Mouse (Mus musculus) myocyte (in vitro differentiated cells): Measurements from ENCODE around the gene Rptn. TPM values are rescaled to one million over a fixed set of nuclear protein-coding genes. Genes with fewer than 3 reads are reported as not detected.

Experiments used
- H3K27me3 ChIP-seq: one replicate; pipeline ENCODE4 v1.6.1; 2011; ENCODE audit not compliant: control insufficient read depth, insufficient read depth, insufficient read length
- H3K36me3 ChIP-seq: one replicate; pipeline ENCODE4 v1.6.1; 2011; ENCODE audit not compliant: control insufficient read depth, insufficient read depth
- H3K4me2 ChIP-seq: one replicate; pipeline ENCODE4 v1.6.1; 2011; ENCODE audit warnings: low read depth, control low read depth
- H3K4me3 ChIP-seq: one replicate; pipeline ENCODE4 v1.5.1; 2011; ENCODE audit warnings: mild to moderate bottlenecking, control low read depth, moderate library complexity
- H3K79me2 ChIP-seq: one replicate; pipeline ENCODE4 v1.6.1; 2011; ENCODE audit not compliant: control insufficient read depth, insufficient read depth
- H3ac ChIP-seq: one replicate; pipeline ENCODE4 v1.6.1; 2011; ENCODE audit not compliant: control insufficient read depth, insufficient read length
- CEBPB ChIP-seq: IDR thresholded peaks from 2 replicates; pipeline ENCODE4 v1.6.1; 2011; ENCODE audit warnings: mild to moderate bottlenecking, moderate library complexity; ENCODE audit not compliant: poor library complexity, insufficient read depth, severe bottlenecking
- E2F4 ChIP-seq: IDR thresholded peaks from one replicate; pipeline ENCODE4 v1.6.1; 2011; ENCODE audit warnings: mild to moderate bottlenecking, control low read depth, moderate library complexity; ENCODE audit not compliant: insufficient read depth
- MAX ChIP-seq: IDR thresholded peaks from one replicate; pipeline ENCODE4 v1.6.1; 2011; ENCODE audit warnings: low read depth, mild to moderate bottlenecking, control low read depth
- MYOD1 ChIP-seq, 3 experiments: IDR thresholded peaks; one replicate each; pipeline ENCODE4 v1.6.1; 2011; ENCODE audit warnings: control low read depth in 2 of 3, low read depth in 2 of 3, mild to moderate bottlenecking in 2 of 3, moderate library complexity in 1 of 3; ENCODE audit not compliant: insufficient read length in 2 of 3, control insufficient read depth in 1 of 3
- MYOG ChIP-seq, 3 experiments: IDR thresholded peaks; one replicate each; pipeline ENCODE4 v1.6.1; 2011; ENCODE audit warnings: control low read depth in 2 of 3, low read depth in 2 of 3, mild to moderate bottlenecking in 2 of 3; ENCODE audit not compliant: insufficient read length in 2 of 3, control insufficient read depth in 1 of 3, insufficient read depth in 1 of 3
- POLR2A ChIP-seq: IDR thresholded peaks from one replicate; pipeline ENCODE4 v1.6.1; 2011; ENCODE audit warnings: low read depth, mild to moderate bottlenecking, control low read depth, moderate library complexity; ENCODE audit not compliant: insufficient read length
- POLR2AphosphoS2 ChIP-seq: IDR thresholded peaks from one replicate; pipeline ENCODE4 v1.6.1; 2011; ENCODE audit warnings: low read depth, control low read depth; ENCODE audit not compliant: insufficient read length
- REST ChIP-seq: IDR thresholded peaks from one replicate; pipeline ENCODE4 v1.6.1; 2011; ENCODE audit warnings: mild to moderate bottlenecking, control low read depth, moderate library complexity; ENCODE audit not compliant: insufficient read depth, insufficient read length
- SRF ChIP-seq: IDR thresholded peaks from one replicate; pipeline ENCODE4 v1.6.1; 2011; ENCODE audit warnings: low read depth; ENCODE audit not compliant: control insufficient read depth, insufficient read length
- TCF12 ChIP-seq: IDR thresholded peaks from one replicate; pipeline ENCODE4 v1.6.1; 2011; ENCODE audit warnings: mild to moderate bottlenecking, control low read depth; ENCODE audit not compliant: poor library complexity, insufficient read depth, severe bottlenecking
- TCF3 ChIP-seq: IDR thresholded peaks from one replicate; pipeline ENCODE4 v1.6.1; 2011; ENCODE audit warnings: low read depth, control low read depth; ENCODE audit not compliant: insufficient read length
- USF1 ChIP-seq: IDR thresholded peaks from one replicate; pipeline ENCODE4 v1.6.1; 2011; ENCODE audit warnings: low read depth, mild to moderate bottlenecking, control low read depth, moderate library complexity
- polyA plus RNA-seq: library from polyadenylated mRNA; unstranded; fragments of >200 nt; fragmentation: generic; extraction: Trizol; gene quantifications from one replicate; pipeline ENCODE4 v1.2.1, GENCODE M21; 2012; ENCODE audit warnings: missing spikeins

Gene Rptn
- polyA plus RNA-seq, 1 experiment, result not detected

GRCm38 (mm10) chr3:93368171-93368570, 25.3 kb upstream of the Rptn start:
- no peak overlapping the region for H3ac ChIP-seq
- H3K79me2 ChIP-seq, result no peaks in the 10 kb centered on the region
- no peak overlapping the region for H3K4me3 ChIP-seq
- peaks cover 5% of the 10 kb centered on the region for H3K27me3 ChIP-seq
- H3K36me3 ChIP-seq, result no peaks in the 10 kb centered on the region
- TF ChIP-seq TCF3 (no peak), POLR2A (no peak), MYOD1 (IDR thresholded peaks at IDR 0.05; ENCODE audit: control insufficient read depth in 1 of 3, insufficient read length in 2 of 3, low read depth in 2 of 3) (no peak), MYOG (IDR thresholded peaks at IDR 0.05; ENCODE audit: control insufficient read depth in 1 of 3, insufficient read depth in 1 of 3, insufficient read length in 2 of 3, low read depth in 2 of 3) (no peak), MAX (no peak), USF1 (no peak), REST (no peak), E2F4 (no peak), POLR2AphosphoS2 (no peak), CEBPB (no peak), TCF12 (no peak), SRF (no peak)
- no peak overlapping the region for H3K4me2 ChIP-seq

- Histone ChIP-seq H3ac (no peak overlapping the region), H3K4me2 (no peak overlapping the region), H3K4me3 (no peak overlapping the region), H3K79me2 (no peaks in the 10 kb centered on the region), H3K27me3 (no peaks in the 10 kb centered on the region), H3K36me3 (no peaks in the 10 kb centered on the region)
- TF ChIP-seq REST, result no peak
- no peak for TF ChIP-seq MYOG (IDR thresholded peaks at IDR 0.05; ENCODE audit: control insufficient read depth in 1 of 3, insufficient read depth in 1 of 3, insufficient read length in 2 of 3, low read depth in 2 of 3)
- TF ChIP-seq E2F4, result no peak
- TF ChIP-seq SRF, result no peak
- no peak for TF ChIP-seq MYOD1 (IDR thresholded peaks at IDR 0.05; ENCODE audit: control insufficient read depth in 1 of 3, insufficient read length in 2 of 3, low read depth in 2 of 3)
- TF ChIP-seq CEBPB, result no peak
- TF ChIP-seq TCF3, result no peak
- TF ChIP-seq MAX, result no peak
- TF ChIP-seq POLR2AphosphoS2, result no peak
- no peak for TF ChIP-seq POLR2A
- TF ChIP-seq USF1, result no peak
- no peak for TF ChIP-seq TCF12
Observed at GRCm38 (mm10) chr3:93373416-93373815, 20.1 kb upstream of the Rptn start.

GRCm38 (mm10) chr3:93375196-93375595, 18.3 kb upstream of the Rptn start:
- Histone ChIP-seq H3K4me3 (no peak overlapping the region), H3ac (no peak overlapping the region), H3K27me3 (no peaks in the 10 kb centered on the region), H3K36me3 (no peaks in the 10 kb centered on the region), H3K79me2 (no peaks in the 10 kb centered on the region), H3K4me2 (no peak overlapping the region)
- TF ChIP-seq POLR2AphosphoS2 (no peak), CEBPB (no peak), E2F4 (no peak), MYOG (IDR thresholded peaks at IDR 0.05; ENCODE audit: control insufficient read depth in 1 of 3, insufficient read depth in 1 of 3, insufficient read length in 2 of 3, low read depth in 2 of 3) (no peak), TCF3 (no peak), POLR2A (no peak), REST (no peak), USF1 (no peak), TCF12 (no peak), MAX (no peak), SRF (no peak), MYOD1 (IDR thresholded peaks at IDR 0.05; ENCODE audit: control insufficient read depth in 1 of 3, insufficient read length in 2 of 3, low read depth in 2 of 3) (no peak)

GRCm38 (mm10) chr3:93375601-93376000, 17.9 kb upstream of the Rptn start:
- Histone ChIP-seq H3K27me3 (no peaks in the 10 kb centered on the region), H3K79me2 (no peaks in the 10 kb centered on the region), H3K4me2 (no peak overlapping the region), H3K36me3 (no peaks in the 10 kb centered on the region), H3ac (no peak overlapping the region), H3K4me3 (no peak overlapping the region)
- TF ChIP-seq POLR2A (no peak), E2F4 (no peak), REST (no peak), CEBPB (no peak), SRF (no peak)

GRCm38 (mm10) chr3:93378146-93378545, 15.4 kb upstream of the Rptn start:
- Histone ChIP-seq H3ac (no peak overlapping the region), H3K79me2 (no peaks in the 10 kb centered on the region), H3K36me3 (no peaks in the 10 kb centered on the region), H3K4me3 (no peak overlapping the region), H3K4me2 (no peak overlapping the region), H3K27me3 (no peaks in the 10 kb centered on the region)
- TF ChIP-seq MAX, result no peak
- no peak for TF ChIP-seq POLR2A
